Comparison of ENCODE assay signal across 8 mouse cellular contexts in the genomic region with DNA sequence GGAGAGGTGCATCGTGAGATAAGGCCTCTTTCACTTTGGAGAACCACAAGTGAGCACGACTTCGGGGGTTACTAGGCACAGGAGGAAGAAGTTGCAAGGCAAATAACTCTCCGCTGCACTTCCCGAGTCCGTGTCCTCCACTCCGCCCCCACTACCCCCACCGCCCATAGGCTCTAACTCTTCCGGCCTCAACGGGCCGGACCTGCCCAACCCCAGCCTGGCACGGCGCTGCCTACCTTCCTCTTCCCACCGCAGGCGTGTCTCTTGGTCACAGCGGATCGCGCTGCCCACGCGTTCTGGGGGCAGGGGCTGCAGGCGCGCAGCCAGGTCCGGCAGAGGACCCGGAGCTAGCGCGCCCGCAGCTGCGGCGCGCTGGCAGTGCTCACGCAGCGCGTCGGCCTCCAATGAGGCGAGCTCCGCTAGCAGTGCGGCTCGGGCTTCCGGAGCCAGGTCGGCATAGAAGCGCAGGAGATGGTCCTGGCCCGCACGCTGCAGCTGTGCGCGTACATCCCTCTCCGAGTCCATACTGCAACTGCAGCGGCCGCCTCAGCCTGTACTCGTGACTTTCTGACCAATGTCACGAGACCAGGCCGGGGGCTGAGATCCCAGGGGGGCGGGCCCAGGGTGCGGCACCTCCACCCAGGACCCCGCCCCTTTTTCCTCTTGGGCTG. TPM values are rescaled to one million over a fixed set of nuclear protein-coding genes. Genes with fewer than 3 reads are reported as not detected.
A peak's percentile ranks its signal among the peaks of the same experiment; 100 is the strongest.
DNase-seq lines count a peak whose midpoint lies in the region; ATAC-seq and TF ChIP-seq lines count a peak whose summit lies in the region.

A gene (minus strand): TSS at position 592 of the 671 bp plus-strand sequence.

- peaks cover 27% of the 10 kb centered on the region for H3K27me3 ChIP-seq in CH12.LX (replicated peaks)
- peaks cover 21% of the 10 kb centered on the region for H3K27me3 ChIP-seq in forebrain, embryonic 16.5 days (replicated peaks; ENCODE audit: control insufficient read depth, insufficient read depth, low read length)
- H3K27me3 ChIP-seq in lung, embryonic 16.5 days (ENCODE audit: control insufficient read depth, insufficient read depth, low read depth, low read length), result peaks cover 9% of the 10 kb centered on the region

- peaks cover 7 to 12% of the 10 kb centered on the region in 2 experiments; a peak in 3 of 4 replicates for H3K4me1 ChIP-seq in CH12.LX (ENCODE audit: control insufficient read depth in 1 of 2, insufficient read depth in 2 of 2)
- peaks cover 3% of the 10 kb centered on the region; the same call in 1 of the 2 replicates for H3K4me1 ChIP-seq in brown adipose tissue, adult 24 weeks (ENCODE audit: control insufficient read depth, insufficient read depth, insufficient read length, low read length)
- H3K4me1 ChIP-seq in forebrain, embryonic 16.5 days (replicated peaks; ENCODE audit: control insufficient read depth, insufficient read depth, low read length), result peaks cover 9% of the 10 kb centered on the region
- peaks cover 11% of the 10 kb centered on the region for H3K4me1 ChIP-seq in lung, embryonic 16.5 days (replicated peaks; ENCODE audit: control insufficient read depth, insufficient read depth, low read length)
- peaks cover 24% of the 10 kb centered on the region for H3K4me1 ChIP-seq in olfactory bulb, adult 2 months (ENCODE audit: control insufficient read depth, insufficient read depth, low read length)

- TF ChIP-seq RAD21 in CH12.LX (IDR thresholded peaks at IDR 0.05; ENCODE audit: low read depth, low read length), result no peak

- peak within 1 kb of the TSS; percentile 88 for H3K4me2 ChIP-seq in CH12.LX (ENCODE audit: insufficient read depth, low read depth, poor library complexity, severe bottlenecking)
- H3K4me2 ChIP-seq in forebrain, embryonic 16.5 days (ENCODE audit: low read length), result peak within 1 kb of the TSS; percentile 99
- peak within 1 kb of the TSS; percentile 88 for H3K4me2 ChIP-seq in lung, embryonic 16.5 days (ENCODE audit: low read depth, low read length)

- peak within 1 kb of the TSS; percentile 27; the same call in 1 of the 2 replicates for H3K27ac ChIP-seq in CH12.LX (ENCODE audit: insufficient read depth, low read depth)
- H3K27ac ChIP-seq in brown adipose tissue, adult 24 weeks (replicated peaks; ENCODE audit: low read depth, low read length), result peak within 1 kb of the TSS; percentile 55
- no peak within 1 kb of the TSS for H3K27ac ChIP-seq in forebrain, embryonic 16.5 days (ENCODE audit: low read length)
- peak within 1 kb of the TSS; percentile 18; the same call in 1 of the 2 replicates for H3K27ac ChIP-seq in lung, embryonic 16.5 days (ENCODE audit: low read length)
- H3K27ac ChIP-seq in olfactory bulb, adult 2 months (ENCODE audit: insufficient read depth, low read depth, low read length), result 0 out of 2 replicates have a peak within 1 kb of the TSS, but pooled peaks have one; percentile 18

- H3K36me3 ChIP-seq in CH12.LX (replicated peaks in 1 of 2; ENCODE audit: control insufficient read depth in 1 of 2, insufficient read depth in 1 of 2, low read length in 1 of 2), result peaks cover 20 to 42% of the 10 kb centered on the region in 2 experiments
- H3K36me3 ChIP-seq in forebrain, embryonic 16.5 days (ENCODE audit: control insufficient read depth, insufficient read depth), result no peaks in the 10 kb centered on the region
- peaks cover 2% of the 10 kb centered on the region; the same call in 1 of the 2 replicates for H3K36me3 ChIP-seq in lung, embryonic 16.5 days (ENCODE audit: control insufficient read depth, insufficient read depth, low read length)

- peak; percentile 74 for TF ChIP-seq POLR2A in CH12.LX (IDR thresholded peaks at IDR 0.05; ENCODE audit: low read depth, low read length)
- peak; percentile 48; the same call in 1 of the 2 replicates for TF ChIP-seq POLR2A in olfactory bulb, adult 2 months (IDR thresholded peaks at IDR 0.05; ENCODE audit: insufficient read depth, low read depth, low read length)

- no peaks in the 10 kb centered on the region for H3K79me2 ChIP-seq in CH12.LX (replicated peaks; ENCODE audit: control insufficient read depth, extremely low read depth, insufficient read depth, poor library complexity, severe bottlenecking)

- in situ Hi-C loops in CH12.LX (cut with MboI; ENCODE audit: low pct_ligation_motif_present, low pct_unique_long_range_greater_than_20kb, low sequenced_read_pairs), result loop anchor here (5.0 kb wide), 1 partner anchor 37 kb away; no protein-coding TSS in a partner anchor

- dilution Hi-C loops in CH12.LX (cut with MboI; ENCODE audit: extremely low pct_ligation_motif_present, extremely low pct_unique_long_range_greater_than_20kb, low sequenced_read_pairs), result no loop called here

- TF ChIP-seq EP300 in CH12.LX (IDR thresholded peaks at IDR 0.05; ENCODE audit: low read length), result no peak

- H3K4me3 ChIP-seq in CH12.LX (replicated peaks in 1 of 3; ENCODE audit: low read depth in 2 of 3, low read length in 2 of 3, poor library complexity in 1 of 3), result peak within 1 kb of the TSS; percentile 60 to 80 (median 69)
- peak within 1 kb of the TSS; percentile 93 for H3K4me3 ChIP-seq in brown adipose tissue, adult 24 weeks (ENCODE audit: insufficient read depth, low read depth, low read length)
- peak within 1 kb of the TSS; percentile 61 for H3K4me3 ChIP-seq in forebrain, embryonic 16.5 days (replicated peaks; ENCODE audit: low read length)
- peak within 1 kb of the TSS; percentile 61 for H3K4me3 ChIP-seq in lung, embryonic 16.5 days (ENCODE audit: low read length)
- peak within 1 kb of the TSS; percentile 86 for H3K4me3 ChIP-seq in olfactory bulb, adult 2 months (ENCODE audit: insufficient read depth, low read depth, low read length)

- H3K9me3 ChIP-seq in CH12.LX (replicated peaks; ENCODE audit: low read length), result no peaks in the 10 kb centered on the region
- no peaks in the 10 kb centered on the region for H3K9me3 ChIP-seq in forebrain, embryonic 16.5 days (ENCODE audit: control insufficient read depth, low read length)
- no peaks in the 10 kb centered on the region for H3K9me3 ChIP-seq in lung, embryonic 16.5 days (ENCODE audit: control insufficient read depth, low read length)

- TF ChIP-seq CTCF in CH12.LX (conservative IDR thresholded peaks at IDR 0.05 in 1 of 2, IDR thresholded peaks at IDR 0.05 in 1 of 2; ENCODE audit: low read depth in 2 of 2, low read length in 2 of 2), result no peak
- TF ChIP-seq CTCF in olfactory bulb, adult 2 months (IDR thresholded peaks at IDR 0.05; ENCODE audit: insufficient read depth, low read depth, low read length), result peak; percentile 24; the same call in 1 of the 2 replicates

- peak; percentile 75 for DNase-seq in CH12.LX (ENCODE audit: extremely low read depth)
- peak; percentile 82 for DNase-seq in heart, postnatal 4 days
- peak in 1 of 2 experiments; percentile 36 for DNase-seq in layer of hippocampus, adult 8-10 months (ENCODE audit: low spot score in 2 of 2)
- DNase-seq in thymus, adult 18-20 months, result peak; percentile 41 to 58

- H3K9ac ChIP-seq in CH12.LX (ENCODE audit: insufficient read depth, low read depth), result peak within 1 kb of the TSS; percentile 71
- H3K9ac ChIP-seq in forebrain, embryonic 16.5 days (replicated peaks; ENCODE audit: low read depth, low read length), result peak within 1 kb of the TSS; percentile 67
- peak within 1 kb of the TSS; percentile 71 for H3K9ac ChIP-seq in lung, embryonic 16.5 days (ENCODE audit: low read length)

- ATAC-seq in forebrain, embryonic 16.5 days, result peak; percentile 74
- ATAC-seq in lung, embryonic 16.5 days (ENCODE audit: low read depth), result peak; percentile 91

- WGBS in forebrain, embryonic 16.5 days, result under 1% methylated on average over 54 of the region's 54 CpGs
- WGBS in lung, embryonic 16.5 days, result under 1% methylated on average over 53 of the region's 54 CpGs
- WGBS in olfactory bulb, adult 2 months, result 1% methylated on average over 54 of the region's 54 CpGs

TF ChIP-seq in CH12.LX, 34 proteins besides CTCF, POLR2A, EP300 and RAD21:
- TF ChIP-seq BHLHE40 (IDR thresholded peaks at IDR 0.05; ENCODE audit: low read depth, low read length), result peak; percentile 98
- TF ChIP-seq KAT2A (IDR thresholded peaks at IDR 0.05; ENCODE audit: insufficient replicate concordance, low read length), result no peak
- no peak for TF ChIP-seq MAX (IDR thresholded peaks at IDR 0.05; ENCODE audit: low read length)
- TF ChIP-seq MXI1 (IDR thresholded peaks at IDR 0.05; ENCODE audit: low read depth, low read length), result peak; percentile 61
- TF ChIP-seq MEF2A (IDR thresholded peaks at IDR 0.05; ENCODE audit: borderline replicate concordance, low read depth, low read length), result no peak
- TF ChIP-seq MAZ (IDR thresholded peaks at IDR 0.05; ENCODE audit: low read depth, low read length), result 0 out of 2 replicates have a peak, but pooled peaks have one; percentile 13
- TF ChIP-seq CHD2 (IDR thresholded peaks at IDR 0.05; ENCODE audit: low read length), result 0 out of 2 replicates have a peak, but pooled peaks have one; percentile 40
- TF ChIP-seq SIN3A (IDR thresholded peaks at IDR 0.05; ENCODE audit: low read length), result peak; percentile 41; the same call in 1 of the 2 replicates
- peak; percentile 73; the same call in 1 of the 2 replicates for TF ChIP-seq TCF12 (IDR thresholded peaks at IDR 0.05; ENCODE audit: low read depth, low read length)
- peak; percentile 47; the same call in 1 of the 2 replicates for TF ChIP-seq ETS1 (conservative IDR thresholded peaks at IDR 0.05; ENCODE audit: low read depth, low read length)
- TF ChIP-seq USF1 (IDR thresholded peaks at IDR 0.05; ENCODE audit: low read depth, low read length), result peak; percentile 51
- no peak for TF ChIP-seq SMC3 (IDR thresholded peaks at IDR 0.05; ENCODE audit: low read depth, low read length)
- TF ChIP-seq UBTF (IDR thresholded peaks at IDR 0.05; ENCODE audit: low read depth, low read length), result peak; percentile 38; the same call in 1 of the 2 replicates
- peak; percentile 40 for TF ChIP-seq NELFE (IDR thresholded peaks at IDR 0.05; ENCODE audit: low read depth, low read length)
- TF ChIP-seq MAFK (IDR thresholded peaks at IDR 0.05; ENCODE audit: insufficient replicate concordance, low read length), result no peak

RNA-seq across cellular contexts. Expression of the gene that starts here (rescaled TPM):
- 14.5 and 16.2 TPM in 2 replicates for total RNA-seq in CH12.LX (2012; rRNA removed)
- 3.3 and 4.3 TPM in 2 replicates for total RNA-seq in CH12.LX (2014; rRNA removed)
- 27.6 and 30.8 TPM in 2 replicates for polyA plus RNA-seq in CH12.LX (2012; ENCODE audit: insufficient read length, low read depth)
- 6.1 and 9.1 TPM in 2 replicates for polyA plus RNA-seq in brown adipose tissue, adult 24 weeks (2012; ENCODE audit: insufficient read depth, insufficient read length, missing spikeins)
- 3.3 and 7.5 TPM in 2 replicates for polyA plus RNA-seq in forebrain, embryonic 16.5 days (2015; fragmentation: Nextera tagmentation; extraction: Ambion mirVana)
- 1 to 10 TPM; 7.3 to 9.5 TPM for total RNA-seq in heart, postnatal 4 days (2021)
- 10 to 100 TPM; 12.0 to 28.7 (median 20.3) TPM for total RNA-seq in layer of hippocampus, adult 8-10 months (2022)
- polyA plus RNA-seq in lung, embryonic 16.5 days (2015; fragmentation: Nextera tagmentation; extraction: Ambion mirVana), result 18.8 and 20.2 TPM in 2 replicates
- not detected in 2 replicates for polyA plus RNA-seq in olfactory bulb, adult 2 months (2012; ENCODE audit: insufficient read depth, insufficient read length, low replicate concordance, missing spikeins)
